Mouse (Mus musculus): Measurements from ENCODE around the gene Gprin3. TPM values are rescaled to one million over a fixed set of nuclear protein-coding genes. Genes with fewer than 3 reads are reported as not detected.

The Gprin3 gene
- polyA plus RNA-seq, 1 experiment = 0.72 TPM

DNA sequence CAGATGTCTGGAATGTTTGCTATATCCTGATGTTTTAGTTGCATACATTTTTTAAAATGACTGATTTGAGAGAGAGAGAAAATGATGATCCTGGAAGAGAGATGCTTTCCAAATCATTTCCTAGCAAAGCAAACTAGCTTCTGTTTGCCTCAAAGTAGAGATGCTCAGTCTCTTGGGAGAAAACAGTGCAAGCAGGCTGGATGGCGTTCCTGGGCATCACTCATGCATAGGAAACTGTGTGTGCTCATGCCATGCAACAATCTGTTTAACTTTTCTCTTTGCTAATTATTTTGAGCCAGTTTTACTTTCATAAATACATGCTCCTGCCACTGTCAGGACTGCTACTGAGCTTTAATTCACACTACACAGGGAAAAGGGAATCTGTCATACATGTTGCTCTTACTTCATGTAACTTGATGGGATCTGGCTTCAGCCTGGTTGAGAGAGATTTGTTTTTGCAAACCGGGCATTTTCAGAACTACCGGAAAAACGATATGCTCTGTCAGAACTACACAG is 18.6 kb downstream of the Gprin3 start:
- no peaks in the 10 kb centered on the region for H3K4me1 ChIP-seq (ENCODE audit: control insufficient read depth, insufficient read depth, low read length)
- WGBS = 73% methylated on average over 4 of the region's 4 CpGs
- TF ChIP-seq POLR2A (IDR thresholded peaks at IDR 0.05; ENCODE audit: borderline replicate concordance, control insufficient read depth, low read depth, low read length) = no peak
- TF ChIP-seq CTCF (IDR thresholded peaks at IDR 0.05; ENCODE audit: control insufficient read depth, insufficient read depth, low read length) = no peak
- no peak overlapping the region for H3K4me3 ChIP-seq (replicated peaks; ENCODE audit: control insufficient read depth, low read depth, low read length)
- H3K27ac ChIP-seq (ENCODE audit: control insufficient read depth, insufficient read depth, low read depth, low read length, poor library complexity) = no peak overlapping the region

GRCm38 (mm10) chr6:59390208-59390607 is 35.9 kb downstream of the Gprin3 start:
- WGBS = 83% methylated on average over 3 of the region's 3 CpGs

DNA sequence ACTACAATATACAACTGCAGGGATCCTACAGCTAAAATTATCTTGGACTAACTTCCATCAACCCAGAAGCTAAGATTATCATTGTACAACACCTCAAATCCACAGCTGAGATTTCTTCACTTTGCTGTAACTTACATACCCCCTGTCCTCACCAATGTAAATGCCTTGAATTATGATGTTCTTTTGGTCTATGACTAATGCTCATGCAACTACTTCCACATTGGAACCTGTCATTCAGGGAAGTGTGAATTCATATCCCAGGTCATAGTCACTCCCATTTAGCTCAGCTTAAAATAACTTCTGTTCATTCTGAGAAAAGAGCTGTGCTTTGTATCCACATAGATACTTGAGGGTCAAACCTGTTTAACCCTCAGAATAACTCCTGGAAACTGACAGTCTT is 60.8 kb downstream of the Gprin3 start:
- Histone ChIP-seq H3K27ac (ENCODE audit: control insufficient read depth, insufficient read depth, low read depth, low read length, poor library complexity) (no peak overlapping the region), H3K4me1 (ENCODE audit: control insufficient read depth, insufficient read depth, low read length) (no peaks in the 10 kb centered on the region), H3K4me3 (replicated peaks; ENCODE audit: control insufficient read depth, low read depth, low read length) (no peak overlapping the region)
- no peak for TF ChIP-seq POLR2A (IDR thresholded peaks at IDR 0.05; ENCODE audit: borderline replicate concordance, control insufficient read depth, low read depth, low read length)
- no peak for TF ChIP-seq CTCF (IDR thresholded peaks at IDR 0.05; ENCODE audit: control insufficient read depth, insufficient read depth, low read length)

More at GRCm38 (mm10) chr6:59390208-59390607, 35.9 kb downstream of the Gprin3 start:
- TF ChIP-seq CTCF (IDR thresholded peaks at IDR 0.05; ENCODE audit: control insufficient read depth, insufficient read depth, low read length) = no peak
- TF ChIP-seq POLR2A (IDR thresholded peaks at IDR 0.05; ENCODE audit: borderline replicate concordance, control insufficient read depth, low read depth, low read length) = no peak
- no peaks in the 10 kb centered on the region for H3K4me1 ChIP-seq (ENCODE audit: control insufficient read depth, insufficient read depth, low read length)
- no peak overlapping the region for H3K4me3 ChIP-seq (replicated peaks; ENCODE audit: control insufficient read depth, low read depth, low read length)
- H3K27ac ChIP-seq (ENCODE audit: control insufficient read depth, insufficient read depth, low read depth, low read length, poor library complexity) = no peak overlapping the region

DNA sequence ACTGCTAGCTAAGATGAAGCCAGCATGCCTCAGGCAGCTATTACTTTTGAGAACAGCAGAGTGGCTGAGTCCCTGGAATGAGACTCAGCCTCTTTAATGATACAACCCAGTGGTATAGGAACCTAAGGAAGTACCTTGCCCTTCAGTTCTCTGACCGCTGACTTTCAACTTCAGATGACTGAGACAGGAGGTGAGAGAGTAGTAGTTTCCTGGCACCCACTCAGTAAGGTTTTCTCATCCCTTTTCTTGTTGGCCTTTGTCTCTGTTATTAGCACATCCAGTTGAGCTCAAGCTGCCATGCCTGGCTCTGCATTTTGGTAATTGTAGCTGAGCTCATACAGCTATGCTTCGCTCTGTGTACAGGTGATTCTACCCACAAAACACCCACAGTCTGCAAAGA is 62.8 kb downstream of the Gprin3 start:
- H3K4me1 ChIP-seq (ENCODE audit: control insufficient read depth, insufficient read depth, low read length) = no peaks in the 10 kb centered on the region
- no peak overlapping the region for H3K4me3 ChIP-seq (replicated peaks; ENCODE audit: control insufficient read depth, low read depth, low read length)
- TF ChIP-seq POLR2A (IDR thresholded peaks at IDR 0.05; ENCODE audit: borderline replicate concordance, control insufficient read depth, low read depth, low read length) = no peak
- TF ChIP-seq CTCF (IDR thresholded peaks at IDR 0.05; ENCODE audit: control insufficient read depth, insufficient read depth, low read length) = no peak
- no peak overlapping the region for H3K27ac ChIP-seq (ENCODE audit: control insufficient read depth, insufficient read depth, low read depth, low read length, poor library complexity)
- WGBS = 85% methylated on average over 2 of the region's 2 CpGs

DNA sequence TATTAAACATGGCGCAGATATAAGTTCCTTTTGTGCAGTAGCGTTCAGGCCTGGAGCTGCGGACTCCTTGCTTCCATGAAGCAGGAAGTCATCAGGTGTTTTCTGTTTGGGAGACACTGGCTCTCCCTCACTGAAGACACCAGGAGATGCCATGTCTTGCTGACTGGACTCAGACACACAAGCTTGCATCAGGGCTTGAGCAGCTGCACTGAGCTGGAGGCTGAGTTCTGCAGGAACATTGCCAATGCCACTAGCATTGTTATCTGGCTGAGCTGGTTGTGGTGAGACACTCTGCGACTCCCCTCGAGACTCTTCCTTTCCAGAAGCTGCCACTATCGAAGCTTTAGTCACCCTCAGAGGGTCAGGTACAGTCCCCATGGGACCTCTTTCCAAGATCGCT is 71.2 kb downstream of the Gprin3 start:
- whole genome bisulfite sequencing = 84% methylated on average over 7 of the region's 7 CpGs
- no peak for TF ChIP-seq POLR2A (IDR thresholded peaks at IDR 0.05; ENCODE audit: borderline replicate concordance, control insufficient read depth, low read depth, low read length)
- Histone ChIP-seq H3K4me3 (replicated peaks; ENCODE audit: control insufficient read depth, low read depth, low read length) (no peak overlapping the region), H3K27ac (ENCODE audit: control insufficient read depth, insufficient read depth, low read depth, low read length, poor library complexity) (no peak overlapping the region), H3K4me1 (ENCODE audit: control insufficient read depth, insufficient read depth, low read length) (no peaks in the 10 kb centered on the region)

- Histone ChIP-seq H3K4me3 (replicated peaks; ENCODE audit: control insufficient read depth, low read depth, low read length) (no peak overlapping the region), H3K27ac (ENCODE audit: control insufficient read depth, insufficient read depth, low read depth, low read length, poor library complexity) (no peak overlapping the region), H3K4me1 (ENCODE audit: control insufficient read depth, insufficient read depth, low read length) (no peaks in the 10 kb centered on the region)
- WGBS = 85% methylated on average over 5 of the region's 5 CpGs
- TF ChIP-seq CTCF (IDR thresholded peaks at IDR 0.05; ENCODE audit: control insufficient read depth, insufficient read depth, low read length) (no peak), POLR2A (IDR thresholded peaks at IDR 0.05; ENCODE audit: borderline replicate concordance, control insufficient read depth, low read depth, low read length) (no peak)
Observed at GRCm38 (mm10) chr6:59351108-59351789, 74.8 kb downstream of the Gprin3 start.

DNA sequence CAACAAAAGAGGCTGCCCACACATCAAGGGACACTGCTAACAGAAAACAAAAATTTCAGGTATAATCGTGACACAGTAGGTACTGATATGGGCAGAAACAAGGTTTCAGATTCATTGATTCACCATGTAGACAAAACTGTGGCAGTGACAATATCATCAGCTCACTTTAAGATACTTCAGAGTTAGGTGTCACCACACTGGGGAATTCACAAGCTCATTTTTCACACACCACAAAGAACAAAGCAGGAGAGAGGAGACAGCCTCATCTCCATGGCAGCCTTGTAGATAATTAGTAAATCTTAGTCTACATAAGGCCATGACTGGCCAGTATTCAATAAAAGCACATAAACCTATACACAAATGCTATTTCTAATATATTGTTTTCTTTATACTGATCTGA is 77.4 kb downstream of the Gprin3 start:
- Histone ChIP-seq H3K27ac (ENCODE audit: control insufficient read depth, insufficient read depth, low read depth, low read length, poor library complexity) (no peak overlapping the region), H3K4me1 (ENCODE audit: control insufficient read depth, insufficient read depth, low read length) (no peaks in the 10 kb centered on the region), H3K4me3 (replicated peaks; ENCODE audit: control insufficient read depth, low read depth, low read length) (no peak overlapping the region)
- no peak for TF ChIP-seq POLR2A (IDR thresholded peaks at IDR 0.05; ENCODE audit: borderline replicate concordance, control insufficient read depth, low read depth, low read length)
- TF ChIP-seq CTCF (IDR thresholded peaks at IDR 0.05; ENCODE audit: control insufficient read depth, insufficient read depth, low read length) = no peak
- WGBS = 73% methylated on average over 1 of the region's 1 CpGs

DNA sequence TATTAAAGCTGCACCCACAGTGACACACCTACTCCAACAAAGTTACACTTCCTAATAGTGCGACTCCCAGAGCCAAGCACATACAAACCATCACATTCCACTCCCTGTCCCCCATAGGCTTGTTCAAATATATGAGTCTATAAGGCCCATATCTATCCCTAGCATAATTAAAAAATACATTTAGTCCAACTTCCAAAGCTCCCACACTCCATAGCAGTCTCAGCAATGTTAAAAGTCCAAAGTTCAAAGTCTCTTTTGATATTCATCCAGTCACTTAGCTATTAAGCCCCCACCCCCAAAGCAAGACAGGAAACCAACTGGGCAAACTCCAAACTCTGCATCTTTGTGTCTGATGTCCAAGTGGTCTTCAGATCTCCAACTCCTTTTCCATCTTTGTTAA is 84.9 kb downstream of the Gprin3 start:
- no peak overlapping the region for H3K27ac ChIP-seq (ENCODE audit: control insufficient read depth, insufficient read depth, low read depth, low read length, poor library complexity)
- WGBS = 55% methylated on average over 1 of the region's 1 CpGs
- no peaks in the 10 kb centered on the region for H3K4me1 ChIP-seq (ENCODE audit: control insufficient read depth, insufficient read depth, low read length)
- TF ChIP-seq CTCF (IDR thresholded peaks at IDR 0.05; ENCODE audit: control insufficient read depth, insufficient read depth, low read length) (no peak), POLR2A (IDR thresholded peaks at IDR 0.05; ENCODE audit: borderline replicate concordance, control insufficient read depth, low read depth, low read length) (no peak)
- no peak overlapping the region for H3K4me3 ChIP-seq (replicated peaks; ENCODE audit: control insufficient read depth, low read depth, low read length)

DNA sequence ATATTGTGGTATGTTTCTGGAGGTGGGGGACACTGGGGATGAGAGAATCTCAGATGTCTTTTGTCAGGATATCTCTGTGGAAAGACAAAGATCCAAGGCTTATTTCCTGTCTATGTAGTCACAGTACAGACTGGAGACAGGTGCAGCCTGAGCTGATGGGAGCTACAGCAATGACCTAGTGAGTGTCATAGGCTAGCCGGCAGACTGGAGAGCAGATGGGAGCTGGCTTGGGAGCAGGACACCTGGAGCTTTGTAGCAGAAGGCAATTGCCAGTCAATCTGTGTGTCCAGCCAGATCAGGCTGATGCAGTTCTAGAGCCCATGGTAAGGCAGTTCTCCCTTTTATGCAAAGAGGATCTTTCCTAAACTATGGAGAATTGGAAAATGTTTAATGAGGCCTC is 97.8 kb downstream of the Gprin3 start:
- H3K4me1 ChIP-seq (ENCODE audit: control insufficient read depth, insufficient read depth, low read length) = no peaks in the 10 kb centered on the region
- H3K4me3 ChIP-seq (replicated peaks; ENCODE audit: control insufficient read depth, low read depth, low read length) = no peak overlapping the region
- no peak overlapping the region for H3K27ac ChIP-seq (ENCODE audit: control insufficient read depth, insufficient read depth, low read depth, low read length, poor library complexity)
- no peak for TF ChIP-seq CTCF (IDR thresholded peaks at IDR 0.05; ENCODE audit: control insufficient read depth, insufficient read depth, low read length)
- no peak for TF ChIP-seq POLR2A (IDR thresholded peaks at IDR 0.05; ENCODE audit: borderline replicate concordance, control insufficient read depth, low read depth, low read length)
- 85% methylated on average over 1 of the region's 1 CpGs for WGBS

Data from bone marrow, adult 2 months (tissue).